Mouse (Mus musculus): ENCODE data around the gene Cfap44.

Cfap44 gene

GRCm38 (mm10) chr16:44394577-44395243, at the start of gene Cfap44:
TSS of gene Cfap44 (plus strand) at chr16:44394796.
- peak; percentile 77 to 90 for DNase-seq (ENCODE audit: low spot score in 2 of 2)

GRCm38 (mm10) chr16:44347071-44347901, 47.3 kb upstream of the Cfap44 start, which contains the start of gene Spice1:
TSS of gene Spice1 (plus strand) at chr16:44347121.
- peak; percentile 64 to 91 for DNase-seq (ENCODE audit: low spot score in 2 of 2)

GRCm38 (mm10) chr16:44349801-44350397, 44.7 kb upstream of the Cfap44 start:
- no peak for DNase-seq (ENCODE audit: low spot score in 2 of 2)

GRCm38 (mm10) chr16:44356291-44356690, 38.3 kb upstream of the Cfap44 start:
- no peak for DNase-seq (ENCODE audit: low spot score in 2 of 2)

- DNase-seq (ENCODE audit: low spot score in 2 of 2): no peak
Observed at GRCm38 (mm10) chr16:44357571-44358268, 36.9 kb upstream of the Cfap44 start.

GRCm38 (mm10) chr16:44361921-44362890, 32.4 kb upstream of the Cfap44 start:
- DNase-seq (ENCODE audit: low spot score in 2 of 2): peak in 1 of 2 experiments; percentile 33

GRCm38 (mm10) chr16:44365522-44365921, 29.1 kb upstream of the Cfap44 start:
- no peak for DNase-seq (ENCODE audit: low spot score in 2 of 2)

- DNase-seq (ENCODE audit: low spot score in 2 of 2): no peak
Observed at GRCm38 (mm10) chr16:44375459-44375858, 19.1 kb upstream of the Cfap44 start.

GRCm38 (mm10) chr16:44380006-44380405, 14.6 kb upstream of the Cfap44 start:
- DNase-seq (ENCODE audit: low spot score in 2 of 2): no peak

- no peak for DNase-seq (ENCODE audit: low spot score in 2 of 2)
Observed at GRCm38 (mm10) chr16:44381578-44381977, 13.0 kb upstream of the Cfap44 start.

- DNase-seq (ENCODE audit: low spot score in 2 of 2): no peak
Observed at GRCm38 (mm10) chr16:44383549-44383948, 11.0 kb upstream of the Cfap44 start.

GRCm38 (mm10) chr16:44384251-44384650, 10.3 kb upstream of the Cfap44 start:
- no peak for DNase-seq (ENCODE audit: low spot score in 2 of 2)

GRCm38 (mm10) chr16:44391877-44392548, 2.6 kb upstream of the Cfap44 start:
- DNase-seq (ENCODE audit: low spot score in 2 of 2): peak; percentile 77 to 83

GRCm38 (mm10) chr16:44404933-44405332, 10.3 kb downstream of the Cfap44 start:
- DNase-seq (ENCODE audit: low spot score in 2 of 2): no peak

GRCm38 (mm10) chr16:44407211-44407610, 12.6 kb downstream of the Cfap44 start:
- DNase-seq (ENCODE audit: low spot score in 2 of 2): no peak

- no peak for DNase-seq (ENCODE audit: low spot score in 2 of 2)
Observed at GRCm38 (mm10) chr16:44408290-44408689, 13.7 kb downstream of the Cfap44 start.

GRCm38 (mm10) chr16:44410176-44410575, 15.6 kb downstream of the Cfap44 start:
- no peak for DNase-seq (ENCODE audit: low spot score in 2 of 2)

GRCm38 (mm10) chr16:44417596-44417995, 23.0 kb downstream of the Cfap44 start:
- no peak for DNase-seq (ENCODE audit: low spot score in 2 of 2)

GRCm38 (mm10) chr16:44421735-44422134, 27.1 kb downstream of the Cfap44 start:
- DNase-seq (ENCODE audit: low spot score in 2 of 2): no peak

GRCm38 (mm10) chr16:44423499-44423898, 28.9 kb downstream of the Cfap44 start:
- DNase-seq (ENCODE audit: low spot score in 2 of 2): peak; percentile 55 to 83

Measured in left cerebral cortex, adult 9 months (tissue).